Comparison of ENCODE assay signal across 12 mouse cellular contexts in genomic region chr11:89066750-89067149, GRCm38 (mm10). TPM values are rescaled to one million over a fixed set of nuclear protein-coding genes. Genes with fewer than 3 reads are reported as not detected.
DNase-seq lines count a peak whose midpoint lies in the region; ATAC-seq and TF ChIP-seq lines count a peak whose summit lies in the region.
"Had no signal": no experiment of that assay in that cellular context is flagged by ENCODE, and none has a peak within 500 bp of the region (broad histone marks: within the 10 kb centered on the region; RNA-seq: fewer than 3 reads in every experiment).

TSS of gene Dgke (minus strand) at chr11:89066850.

- no peak within 1 kb of the TSS for H3K4me3 ChIP-seq in layer of hippocampus, adult 2 months
- H3K4me3 ChIP-seq: limb, embryonic 12.5 days; midbrain, embryonic 12.5 days had no signal

- no peak for ATAC-seq in granulocyte monocyte progenitor cell, adult 5-6 weeks (replicated peaks; ENCODE audit: poor library complexity, severe bottlenecking)

- intact Hi-C loops in left cerebral cortex, postnatal 36 days (cut with DNase I) = no loop called here

- no peak for DNase-seq in layer of hippocampus, adult 2 months (ENCODE audit: low spot score in 2 of 2)
- DNase-seq in layer of hippocampus, adult 11-12 months (ENCODE audit: low spot score) = no peak
- DNase-seq in adrenal gland, adult 2 months = no peak
- no peak for DNase-seq in adrenal gland, postnatal 36 days
- no peak for DNase-seq in left cerebral cortex, postnatal 36 days (ENCODE audit: low spot score in 2 of 2)
- no peak for DNase-seq in right cerebral cortex, postnatal 10 days (ENCODE audit: low spot score in 2 of 2)
- no peak for DNase-seq in yolk sac, embryonic 10.5 days (ENCODE audit: low spot score)
- DNase-seq: cerebellum, postnatal 25 days; right cerebral cortex, adult 18-20 months had no signal

- no peak within 1 kb of the TSS for H3K27ac ChIP-seq in layer of hippocampus, adult 2 months
- H3K27ac ChIP-seq: limb, embryonic 12.5 days; midbrain, embryonic 12.5 days had no signal

- no peak for TF ChIP-seq CTCF in layer of hippocampus, adult 2 months (conservative IDR thresholded peaks at IDR 0.05)

RNA-seq across cellular contexts. Expression of gene Dgke, which starts in this region (rescaled TPM):
- 10 to 100 TPM; 49.5 to 49.7 TPM for total RNA-seq in layer of hippocampus, adult 2 months (2021)
- total RNA-seq in adrenal gland, adult 2 months (2021) = 10 to 100 TPM; 11.0 to 11.3 TPM
- 7.8 TPM in 2 replicates for polyA plus RNA-seq in adrenal gland, adult 2 months (2012; rRNA removed)
- total RNA-seq in adrenal gland, postnatal 36 days (2021) = 10 to 100 TPM; 12.1 to 17.3 TPM
- 10 to 100 TPM; 55.6 to 57.2 TPM for total RNA-seq in left cerebral cortex, postnatal 36 days (2021)
- total RNA-seq in granulocyte monocyte progenitor cell, adult 5-6 weeks (2014; fragmentation: Nextera tagmentation) = 4.9 and 6.8 TPM in 2 replicates
- 5.0 and 7.3 TPM in 2 replicates for total RNA-seq in granulocyte monocyte progenitor cell, adult 5-6 weeks (2017)
